Mouse (Mus musculus) adrenal gland, postnatal 4 days (tissue): Measurements from ENCODE around the gene Spdya. TPM values are rescaled to one million over a fixed set of nuclear protein-coding genes. Genes with fewer than 3 reads are reported as not detected.
"Not testable (repeated sequence)": the region's sequence is repeated elsewhere in the genome, so short reads cannot be mapped to it uniquely, and the experiment has no call there.

Experiments
- DNase-seq, 2 experiments: peaks; one replicate each; pipeline ENCODE4 v3.0.0; 2021 to 2022; ENCODE audit warnings: low spot score in 2 of 2, mixed read lengths in 2 of 2
- long read RNA-seq, 2 experiments: library from polyadenylated mRNA; stranded (forward); transcript quantifications; one replicate each; pipeline ENCODE4 v2.0.0; 2021
- total RNA-seq, 2 experiments: library from RNA; stranded (reverse); gene quantifications; 2 replicates each; pipeline ENCODE4 v1.2.3; 2021

Spdya gene
- total RNA-seq: 1 to 10 TPM; 1.2 TPM
- long read RNA-seq, experiment 1, partial matches to known transcripts: 0 of 4 reads
- long read RNA-seq, experiment 1, other reads (novel, unspliced or antisense): 4 of 4 reads
- long read RNA-seq, experiment 2, partial matches to known transcripts: 0 of 1 reads
- long read RNA-seq, experiment 2, other reads (novel, unspliced or antisense): 0 of 1 reads

DNA sequence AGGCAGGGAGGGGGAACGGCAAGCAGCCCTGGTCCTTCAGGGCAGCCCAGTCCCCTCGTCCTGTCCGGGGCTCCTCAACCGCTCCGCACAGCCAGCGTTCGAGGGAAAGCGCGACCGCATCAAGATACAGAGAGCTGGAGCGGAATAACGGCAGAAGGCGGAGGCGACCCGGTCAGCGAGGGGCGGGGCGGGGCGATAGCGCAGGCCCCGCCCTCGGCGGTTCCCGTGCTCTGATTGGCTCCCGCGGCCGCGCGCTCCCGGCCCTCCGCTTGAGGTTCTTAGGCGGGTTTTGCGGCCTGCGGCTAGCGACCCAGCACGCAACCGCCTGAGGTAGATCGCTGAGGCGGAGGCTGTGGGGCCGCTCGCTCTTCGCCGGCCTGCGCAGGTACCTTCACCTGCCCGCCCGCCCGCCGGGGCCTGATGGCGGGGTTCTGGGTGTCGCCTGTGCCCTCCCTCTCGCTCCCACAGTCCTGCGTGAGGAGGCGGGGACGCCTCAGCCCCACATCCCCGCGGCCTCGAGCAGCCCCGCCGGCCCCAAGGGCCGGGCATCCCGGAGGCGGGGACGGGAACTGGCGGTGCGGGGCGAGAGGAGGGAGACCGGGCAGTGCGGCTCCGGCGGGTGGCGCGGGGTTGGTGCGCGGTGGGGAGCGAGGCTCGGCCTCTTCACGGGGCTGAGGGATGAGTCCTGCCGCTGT, at the start of gene Spdya:
Spdya (plus strand) TSS at position 305 of the 695 bp plus-strand sequence.
- peak; percentile 68 to 71 for DNase-seq

DNA sequence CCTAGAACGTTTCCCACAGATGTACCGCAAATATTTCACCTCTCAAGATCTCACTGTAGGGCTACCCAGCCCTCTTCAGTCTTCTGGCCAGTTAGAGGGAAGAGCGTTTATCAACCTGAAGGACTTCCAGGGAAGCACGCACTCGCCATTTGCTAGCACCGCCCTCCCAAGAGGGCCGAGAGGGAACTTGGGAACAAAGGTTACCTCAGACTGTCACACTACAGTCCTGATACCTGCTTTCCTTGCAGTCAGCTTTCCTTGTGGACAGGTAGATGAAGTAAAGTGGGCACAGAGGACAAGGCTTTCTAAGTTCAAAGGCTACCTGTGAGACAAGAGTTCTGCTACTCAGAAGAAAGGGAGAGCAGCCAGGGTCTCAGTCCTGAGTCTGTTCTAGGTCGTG, 45.0 kb upstream of the Spdya start:
- DNase-seq: no peak

GRCm38 (mm10) chr17:71510297-71510696, 41.6 kb upstream of the Spdya start:
- DNase-seq: no peak

GRCm38 (mm10) chr17:71526302-71526708, 25.6 kb upstream of the Spdya start:
- DNase-seq: peak in 1 of 2 experiments; percentile 5

DNA sequence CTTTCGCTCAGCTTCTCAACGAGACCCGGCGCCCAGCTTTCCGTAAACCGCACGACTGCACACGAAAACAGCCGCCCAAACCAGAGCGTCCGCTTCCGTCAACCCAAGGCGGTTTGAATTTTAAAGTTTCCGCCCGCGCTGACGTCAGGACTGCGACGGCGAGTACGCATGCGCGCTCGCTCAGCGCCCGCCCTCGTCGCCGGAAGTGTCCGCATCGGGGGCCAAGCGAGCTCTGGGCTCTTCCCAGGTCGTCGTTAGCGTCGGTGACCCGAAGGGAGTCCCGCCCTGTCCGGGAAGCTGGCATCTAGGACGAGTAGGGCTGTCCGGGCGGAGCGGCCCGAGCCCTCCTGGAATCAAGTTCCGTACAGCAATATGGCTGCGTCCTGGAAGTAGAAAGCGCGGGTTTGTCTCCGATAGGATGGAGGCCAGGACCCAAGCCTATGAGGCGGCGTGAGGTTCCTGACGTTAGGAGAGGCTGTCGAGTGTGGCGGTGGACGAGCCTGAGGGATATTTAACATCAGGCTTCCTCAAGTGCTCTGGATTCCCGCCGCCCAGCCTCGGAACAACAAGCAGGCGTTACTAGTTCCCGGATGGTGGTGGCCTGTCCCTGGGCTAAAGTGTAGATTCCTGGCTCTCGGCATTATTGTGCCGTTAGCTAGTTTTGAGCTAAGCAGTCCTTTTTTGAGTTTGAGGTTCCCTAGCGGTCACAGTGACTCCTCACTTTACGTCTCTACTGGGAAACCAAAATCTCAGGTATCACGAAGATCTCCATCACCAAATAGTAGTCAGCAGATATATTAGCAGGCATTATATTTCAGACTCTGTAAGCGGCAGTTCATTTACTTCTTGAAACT, 24.9 kb upstream of the Spdya start, which contains the start of gene Ndc80:
Ndc80 (minus strand) TSS at position 147 of the 854 bp plus-strand sequence.
- DNase-seq: peak; percentile 84 to 92

GRCm38 (mm10) chr17:71528042-71528441, 23.8 kb upstream of the Spdya start:
- no peak for DNase-seq

GRCm38 (mm10) chr17:71535595-71535994, 16.3 kb upstream of the Spdya start:
- DNase-seq: not testable (repeated sequence)

GRCm38 (mm10) chr17:71537164-71537563, 14.7 kb upstream of the Spdya start:
- no peak for DNase-seq

- DNase-seq: no peak
Observed at GRCm38 (mm10) chr17:71548586-71548985, 3.3 kb upstream of the Spdya start.

- DNase-seq: no peak
Observed at GRCm38 (mm10) chr17:71551350-71551749, 511 bp upstream of the Spdya start.

DNA sequence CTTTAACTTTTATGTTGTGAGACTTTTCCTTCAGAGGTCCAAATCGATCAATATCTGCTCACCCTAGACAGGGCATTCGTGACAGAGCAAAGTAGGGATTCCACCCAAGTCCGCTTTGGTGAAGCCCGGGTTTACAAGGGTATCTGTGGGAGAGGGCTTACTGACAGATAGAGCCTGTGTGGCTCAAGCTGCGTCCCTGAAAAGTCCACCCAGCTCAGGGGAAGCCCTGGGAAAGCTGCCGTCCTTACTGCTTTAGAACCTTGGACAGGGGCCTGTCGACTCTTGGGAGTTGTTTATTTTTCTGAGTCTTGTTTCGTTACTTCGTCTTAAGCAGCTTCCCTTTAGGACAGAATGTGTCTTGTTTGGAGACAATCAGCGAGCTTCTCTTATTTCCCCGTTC, 1.0 kb downstream of the Spdya start:
- DNase-seq: no peak

DNA sequence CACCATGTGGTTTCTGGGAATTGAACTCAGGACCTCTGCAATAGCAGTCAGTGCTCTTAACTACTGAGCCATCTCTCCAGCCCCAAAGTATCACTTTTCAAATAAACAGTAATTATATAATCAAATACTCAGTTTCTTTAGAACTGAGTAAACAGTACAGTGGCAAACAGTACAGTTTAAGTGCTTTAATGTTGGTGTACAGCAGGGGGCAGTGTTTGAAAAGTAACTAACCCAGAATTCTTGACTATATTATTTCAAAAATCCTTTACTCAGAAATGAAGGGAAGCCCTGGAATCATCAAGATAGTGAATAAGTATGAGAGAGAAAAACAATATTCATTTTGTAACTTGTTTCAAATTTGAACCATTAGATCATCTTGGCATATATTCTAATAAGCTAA, 9.8 kb downstream of the Spdya start:
- DNase-seq: no peak

DNA sequence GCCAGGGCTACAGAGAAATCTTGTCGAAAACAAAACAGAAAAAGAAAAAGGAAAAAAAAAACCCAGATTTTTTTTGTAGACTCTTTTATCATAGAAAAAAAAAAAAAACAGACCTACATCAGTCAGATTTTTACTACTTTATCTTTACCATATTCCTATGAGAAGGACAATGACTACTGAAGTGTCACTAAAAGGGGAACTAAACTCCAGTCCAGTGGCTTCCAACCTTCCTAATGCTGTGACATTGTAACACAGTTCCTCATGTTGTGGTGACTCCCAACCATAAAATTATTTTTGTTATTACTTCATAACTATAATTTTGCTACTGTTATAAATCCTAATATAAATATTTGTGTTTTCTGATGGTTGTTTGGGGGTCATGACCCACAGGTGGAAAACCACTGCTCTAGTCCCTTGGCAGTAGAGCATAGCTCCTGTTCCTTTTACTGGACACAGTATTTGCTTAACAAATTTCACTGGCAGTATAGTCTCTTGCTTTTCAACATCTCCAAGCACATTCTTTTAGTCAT, 27.4 kb downstream of the Spdya start:
- no peak for DNase-seq

- no peak for DNase-seq
Observed at GRCm38 (mm10) chr17:71597881-71598658, 46.2 kb downstream of the Spdya start.

- DNase-seq: peak; percentile 65 to 77
Observed at GRCm38 (mm10) chr17:71598659-71599554, 47.0 kb downstream of the Spdya start.

GRCm38 (mm10) chr17:71615638-71616318, 63.9 kb downstream of the Spdya start, which contains the start of gene Wdr43:
Wdr43 (plus strand) TSS chr17:71615895.
- DNase-seq: peak; percentile 92 to 93

GRCm38 (mm10) chr17:71616319-71617032, 64.6 kb downstream of the Spdya start:
- no peak for DNase-seq

DNA sequence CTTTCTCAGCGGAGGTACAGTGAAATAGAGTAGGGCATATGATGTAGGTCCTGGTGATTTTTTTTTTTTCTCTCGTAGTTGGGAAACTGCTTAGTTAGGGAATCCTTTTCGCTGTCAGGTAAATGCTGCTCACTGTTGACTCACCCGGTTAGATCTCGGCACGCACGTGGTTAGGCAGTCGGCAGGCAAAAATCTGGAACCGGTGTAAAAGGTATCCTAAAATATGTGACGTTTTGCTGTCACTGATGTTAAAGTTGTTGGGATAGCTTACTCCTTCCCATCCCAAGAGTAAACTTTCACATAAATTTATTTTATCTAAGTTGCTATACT, 65.1 kb downstream of the Spdya start:
- no peak for DNase-seq

- DNase-seq: no peak
Observed at GRCm38 (mm10) chr17:71617974-71618373, 66.1 kb downstream of the Spdya start.
